Mouse (Mus musculus): ENCODE measurements around the gene Scarb1.

The Scarb1 gene

GRCm38 (mm10) chr5:125305229-125306081, 35.4 kb downstream of the Scarb1 start:
- DNase-seq (ENCODE audit: low read depth, low spot score) = no peak

- DNase-seq (ENCODE audit: low read depth, low spot score) = peak; percentile 94
Measured at GRCm38 (mm10) chr5:125304245-125304856, 36.5 kb downstream of the Scarb1 start.

- no peak for DNase-seq (ENCODE audit: low read depth, low spot score)
Measured at GRCm38 (mm10) chr5:125303055-125303454, 37.8 kb downstream of the Scarb1 start.

GRCm38 (mm10) chr5:125298234-125298633, 42.7 kb downstream of the Scarb1 start:
- no peak for DNase-seq (ENCODE audit: low read depth, low spot score)

- no peak for DNase-seq (ENCODE audit: low read depth, low spot score)
Measured at GRCm38 (mm10) chr5:125297171-125297570, 43.7 kb downstream of the Scarb1 start.

GRCm38 (mm10) chr5:125292951-125293350, 47.9 kb downstream of the Scarb1 start:
- DNase-seq (ENCODE audit: low read depth, low spot score) = no peak

GRCm38 (mm10) chr5:125291895-125292294, 49.0 kb downstream of the Scarb1 start:
- DNase-seq (ENCODE audit: low read depth, low spot score) = no peak

GRCm38 (mm10) chr5:125291387-125291786, 49.5 kb downstream of the Scarb1 start:
- no peak for DNase-seq (ENCODE audit: low read depth, low spot score)

GRCm38 (mm10) chr5:125287053-125287655, 53.7 kb downstream of the Scarb1 start:
- DNase-seq (ENCODE audit: low read depth, low spot score) = peak; percentile 65

GRCm38 (mm10) chr5:125286090-125286489, 54.8 kb downstream of the Scarb1 start:
- DNase-seq (ENCODE audit: low read depth, low spot score) = no peak

- DNase-seq (ENCODE audit: low read depth, low spot score) = peak; percentile 92
Measured at GRCm38 (mm10) chr5:125283748-125284640, 56.9 kb downstream of the Scarb1 start.

- DNase-seq (ENCODE audit: low read depth, low spot score) = no peak
Measured at GRCm38 (mm10) chr5:125279216-125279615, 61.7 kb downstream of the Scarb1 start.

- peak; percentile 55 for DNase-seq (ENCODE audit: low read depth, low spot score)
Measured at GRCm38 (mm10) chr5:125278314-125278713, 62.6 kb downstream of the Scarb1 start.

- no peak for DNase-seq (ENCODE audit: low read depth, low spot score)
Measured at GRCm38 (mm10) chr5:125277313-125277712, 63.6 kb downstream of the Scarb1 start.

- DNase-seq (ENCODE audit: low read depth, low spot score) = no peak
Measured at GRCm38 (mm10) chr5:125276765-125277164, 64.1 kb downstream of the Scarb1 start.

GRCm38 (mm10) chr5:125275315-125275714, 65.6 kb downstream of the Scarb1 start:
- no peak for DNase-seq (ENCODE audit: low read depth, low spot score)

GRCm38 (mm10) chr5:125274773-125275172, 66.1 kb downstream of the Scarb1 start:
- peak; percentile 68 for DNase-seq (ENCODE audit: low read depth, low spot score)

GRCm38 (mm10) chr5:125274182-125274581, 66.7 kb downstream of the Scarb1 start:
- DNase-seq (ENCODE audit: low read depth, low spot score) = no peak

GRCm38 (mm10) chr5:125273666-125274109, 67.2 kb downstream of the Scarb1 start:
- peak; percentile 71 for DNase-seq (ENCODE audit: low read depth, low spot score)

GRCm38 (mm10) chr5:125272231-125272988, 68.5 kb downstream of the Scarb1 start:
- no peak for DNase-seq (ENCODE audit: low read depth, low spot score)

Measured in ES-CJ7 (cell line).